Mouse (Mus musculus): Measurements from ENCODE around the gene Zc3h13. TPM values are rescaled to one million over a fixed set of nuclear protein-coding genes. Genes with fewer than 3 reads are reported as not detected.
A peak's percentile ranks its signal among the peaks of the same experiment; 100 is the strongest.

Gene Zc3h13
- 23.9 and 31.3 TPM in 2 replicates for polyA plus RNA-seq (2015; fragmentation: Nextera tagmentation; extraction: Ambion mirVana)

DNA sequence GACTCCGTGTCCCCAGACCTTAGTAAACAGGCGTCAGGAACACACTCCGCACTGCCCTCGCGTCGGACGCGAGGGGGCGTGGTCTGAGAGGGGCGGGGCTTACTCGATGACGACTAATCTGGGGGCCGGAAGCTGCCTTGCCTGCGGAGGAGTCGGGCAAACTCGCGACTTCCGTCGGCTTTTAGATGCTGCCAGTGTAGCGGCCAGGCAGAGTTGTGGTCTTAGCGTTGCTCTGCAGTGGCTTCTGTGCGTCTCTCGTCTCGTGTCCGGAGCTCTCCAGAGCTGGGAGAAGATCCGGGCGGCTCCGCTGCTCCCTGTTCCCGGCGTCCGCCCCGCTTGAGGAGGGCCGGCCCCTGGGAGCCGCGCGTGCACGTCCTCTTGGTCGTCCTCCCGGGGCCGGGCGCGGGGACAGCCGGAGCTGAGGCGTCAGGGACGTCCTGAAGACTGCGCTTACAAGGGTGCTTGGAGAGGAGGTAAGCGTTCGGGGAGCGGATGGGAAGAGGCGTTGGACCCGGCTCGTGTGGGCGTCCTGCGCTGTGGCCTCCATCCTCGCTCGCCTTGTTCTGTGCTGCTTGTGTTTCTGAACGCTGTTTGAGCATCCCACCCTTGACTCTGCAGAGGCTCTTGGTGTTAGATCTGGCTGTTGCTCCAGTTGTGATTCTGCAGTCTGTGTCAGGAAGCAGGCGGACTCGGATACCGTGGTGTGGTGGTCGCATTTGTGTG, at the start of gene Zc3h13:
Gene Zc3h13, plus strand, starts transcription at position 181 of the 723 bp plus-strand sequence.
- peak; percentile 95 for DNase-seq (ENCODE audit: low spot score)

DNA sequence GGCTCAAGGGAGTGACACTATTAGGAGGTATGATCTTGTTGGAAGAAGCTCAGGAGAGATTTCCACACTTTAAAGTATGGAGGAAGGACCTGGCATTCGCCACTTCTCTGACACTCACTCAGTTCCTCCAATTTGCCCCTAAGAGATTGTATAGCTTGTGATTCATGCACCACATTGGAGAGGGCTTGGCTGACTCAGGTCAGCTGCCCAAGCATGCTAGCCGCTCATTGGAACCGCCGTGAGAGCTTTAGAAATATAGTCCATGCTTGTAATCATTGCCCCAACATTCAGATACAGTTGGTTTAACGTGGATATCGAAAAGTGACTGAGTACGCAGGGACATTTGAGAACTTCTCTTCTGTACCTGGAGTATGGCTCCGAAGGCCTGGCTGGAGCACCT, 48.6 kb upstream of the Zc3h13 start:
- no peak for DNase-seq (ENCODE audit: low spot score)

DNA sequence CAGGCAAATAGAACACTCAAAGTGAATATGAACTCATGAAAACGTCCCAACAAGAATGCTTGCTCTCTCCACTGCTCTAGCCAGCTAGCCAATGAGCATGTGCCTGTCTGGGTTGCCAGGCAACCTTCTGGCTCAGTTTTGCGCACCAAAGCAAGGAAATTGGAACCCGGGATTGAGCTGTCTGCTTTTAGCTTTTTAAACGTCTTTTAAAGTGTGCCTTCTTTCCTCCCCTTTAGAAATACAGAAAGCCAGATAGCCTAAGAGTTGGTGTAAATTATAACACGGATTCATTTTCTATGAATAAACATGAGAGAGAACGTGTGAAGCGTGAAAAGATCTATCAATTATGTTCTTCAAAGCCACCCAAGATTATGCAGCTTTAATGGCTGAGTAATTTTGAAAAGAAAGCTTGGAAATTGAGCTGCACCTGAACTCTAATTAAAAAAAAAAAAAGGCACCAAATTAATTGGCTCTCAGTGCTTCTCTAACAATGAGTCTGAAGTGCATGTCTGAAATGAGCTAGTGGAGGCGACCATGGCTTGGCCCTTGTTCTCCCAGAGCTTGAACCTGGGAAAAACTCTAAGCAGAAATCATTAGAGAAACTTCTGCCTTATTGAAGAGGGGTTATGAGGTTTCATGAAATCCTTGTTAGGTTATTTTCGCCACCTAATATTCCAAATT, 48.1 kb upstream of the Zc3h13 start:
- DNase-seq (ENCODE audit: low spot score): no peak

DNA sequence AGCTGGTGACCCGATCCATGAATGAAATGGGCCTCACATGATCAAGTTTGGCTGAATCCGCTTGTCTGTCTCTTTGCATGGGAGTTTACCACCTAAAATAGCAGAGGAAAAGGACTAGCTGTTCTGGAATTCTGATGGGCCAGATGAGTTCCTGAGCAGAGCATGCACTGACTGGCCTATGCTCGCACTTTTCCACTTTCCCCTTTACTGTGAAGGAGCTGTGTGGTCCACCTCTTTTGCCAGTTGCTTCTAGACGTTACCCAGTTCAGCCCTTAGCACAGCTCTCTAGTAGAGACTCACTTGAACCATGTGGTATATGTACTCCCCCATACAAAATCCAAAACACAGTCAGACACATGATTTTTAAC, 47.6 kb upstream of the Zc3h13 start:
- DNase-seq (ENCODE audit: low spot score): no peak

DNA sequence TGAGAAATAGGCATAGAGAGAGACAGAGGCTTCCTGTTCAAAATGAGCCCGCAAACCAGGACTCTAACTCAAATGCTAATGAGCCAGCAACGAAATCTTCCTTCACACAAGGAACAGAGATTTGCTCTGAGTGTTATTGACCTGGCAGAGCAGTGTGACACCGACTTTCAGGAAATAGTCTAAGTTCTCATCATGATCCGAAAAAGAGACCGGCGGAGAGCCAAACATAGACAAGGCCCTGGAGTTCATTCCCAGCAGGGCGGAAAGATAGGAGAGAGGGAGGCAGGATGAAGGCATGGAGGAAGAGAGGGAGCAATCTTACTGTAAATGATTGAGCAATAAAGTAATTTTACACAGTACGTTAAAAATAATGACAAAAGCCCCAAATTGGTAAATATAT, 47.1 kb upstream of the Zc3h13 start:
- DNase-seq (ENCODE audit: low spot score): no peak

DNA sequence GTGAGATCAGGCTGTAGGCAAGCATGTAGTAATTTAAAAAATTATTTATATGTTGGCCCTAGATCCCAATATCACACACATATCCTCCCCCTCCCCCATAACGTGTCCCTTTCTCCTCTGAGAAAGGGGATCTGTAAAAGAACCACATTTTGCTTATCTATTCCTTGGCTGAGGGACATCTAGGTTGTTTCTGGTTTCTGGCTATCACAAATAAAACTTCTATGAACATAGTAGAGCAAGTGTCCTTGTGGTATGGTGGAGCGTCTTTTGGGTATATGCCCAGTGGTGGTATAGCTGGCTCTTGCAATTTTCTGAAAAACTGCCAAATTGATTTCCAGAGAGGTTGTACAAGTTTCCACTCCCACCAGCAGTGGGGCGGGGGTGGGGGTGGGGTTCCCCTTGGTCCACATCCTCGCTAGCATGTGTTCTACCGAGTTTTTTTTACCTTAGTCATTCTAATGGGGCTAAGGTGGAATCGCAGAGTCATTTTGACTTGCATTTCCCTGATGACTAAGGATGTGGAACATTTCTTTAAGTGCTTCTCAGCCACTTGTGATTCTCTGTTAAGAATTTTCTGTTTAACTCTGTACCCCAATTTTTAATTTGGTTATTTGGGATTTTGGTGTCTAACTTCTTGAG, 46.0 kb upstream of the Zc3h13 start:
- DNase-seq (ENCODE audit: low spot score): no peak

DNA sequence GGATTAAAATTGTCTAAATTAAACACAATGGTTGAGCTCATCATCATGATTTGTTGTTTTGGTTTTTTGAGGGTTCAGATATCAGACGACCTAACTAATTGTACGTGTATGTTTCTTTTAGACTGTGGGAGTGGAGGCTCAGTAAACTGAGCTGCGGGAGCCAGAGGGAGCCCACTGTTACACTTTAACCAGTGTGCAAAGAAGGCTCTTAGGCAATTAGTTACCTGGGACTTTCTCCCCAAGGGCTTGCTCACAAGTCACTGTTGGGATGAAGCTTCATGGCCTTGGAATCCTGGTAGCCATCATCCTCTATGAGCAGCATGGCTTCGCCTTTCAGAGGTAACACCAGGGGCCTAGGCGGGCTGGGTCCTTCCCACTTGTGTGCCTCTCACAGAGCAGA, 42.1 kb upstream of the Zc3h13 start, which contains the start of gene Cpb2:
Gene Cpb2, plus strand, starts transcription at position 201 of the 400 bp plus-strand sequence.
- no peak for DNase-seq (ENCODE audit: low spot score)

DNA sequence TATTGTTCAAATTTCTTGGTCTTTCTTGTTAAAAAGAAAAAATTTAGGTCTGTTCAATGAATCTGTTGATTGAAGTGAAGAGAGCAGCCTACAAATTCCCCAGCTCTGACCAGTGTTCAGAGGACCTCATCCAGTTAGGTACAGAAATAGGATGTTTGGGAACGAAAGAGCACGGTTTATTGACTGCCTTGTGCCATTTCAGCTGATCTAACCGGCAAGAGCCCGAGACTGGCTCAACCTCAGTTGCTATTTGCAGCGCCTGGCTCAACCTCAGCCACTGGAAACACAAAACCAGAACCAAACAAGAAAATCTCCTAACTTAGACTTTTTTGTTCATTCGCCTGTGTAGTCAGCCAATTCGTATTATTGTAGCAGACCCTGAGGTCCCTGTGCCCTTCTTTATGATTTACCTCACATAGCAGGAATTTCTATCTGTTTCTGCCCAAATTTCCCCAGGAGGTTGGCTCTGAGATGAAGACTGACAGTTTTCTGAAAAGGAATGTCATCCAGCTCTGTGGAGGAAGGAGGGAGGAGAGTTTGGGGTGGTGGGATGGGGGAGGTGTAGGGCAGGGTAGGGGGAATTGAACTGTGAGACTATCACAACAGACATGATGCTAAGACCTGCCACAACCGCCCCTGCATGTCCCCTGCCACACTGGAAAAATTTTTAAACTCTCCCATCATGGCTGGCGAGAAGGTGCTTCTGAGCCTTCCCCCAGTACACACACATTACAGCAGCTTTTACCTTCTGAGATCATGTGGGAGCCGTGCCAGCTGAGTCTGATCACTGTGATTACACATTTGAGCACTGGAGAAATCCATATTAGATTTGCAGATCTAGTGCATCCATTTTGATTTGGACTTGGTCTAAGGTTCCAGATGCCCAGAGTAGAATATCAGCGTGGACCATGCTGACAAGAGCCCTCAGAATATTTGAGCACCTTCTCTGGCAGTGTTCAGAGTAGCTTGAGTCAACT, 37.9 kb upstream of the Zc3h13 start:
- DNase-seq (ENCODE audit: low spot score): no peak

DNA sequence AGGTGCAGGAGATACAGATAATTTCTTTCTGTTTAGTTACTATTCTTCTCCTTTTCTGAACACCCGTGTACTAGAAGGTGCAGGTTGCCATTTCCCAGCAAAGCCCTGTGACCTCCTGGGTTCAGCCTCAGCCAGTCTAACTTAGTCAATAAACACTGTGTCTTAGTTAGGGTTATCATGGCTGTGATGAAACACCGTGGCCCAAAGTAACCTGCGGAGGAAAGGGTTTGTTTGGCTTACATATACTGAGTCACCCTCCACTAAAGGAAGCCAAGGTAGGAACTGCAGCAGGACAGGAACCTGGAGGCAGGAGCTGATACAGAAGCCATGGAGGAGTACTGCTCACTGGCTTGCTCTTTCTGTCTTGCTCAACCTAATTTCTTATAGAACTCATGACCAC, 33.7 kb upstream of the Zc3h13 start:
- no peak for DNase-seq (ENCODE audit: low spot score)

DNA sequence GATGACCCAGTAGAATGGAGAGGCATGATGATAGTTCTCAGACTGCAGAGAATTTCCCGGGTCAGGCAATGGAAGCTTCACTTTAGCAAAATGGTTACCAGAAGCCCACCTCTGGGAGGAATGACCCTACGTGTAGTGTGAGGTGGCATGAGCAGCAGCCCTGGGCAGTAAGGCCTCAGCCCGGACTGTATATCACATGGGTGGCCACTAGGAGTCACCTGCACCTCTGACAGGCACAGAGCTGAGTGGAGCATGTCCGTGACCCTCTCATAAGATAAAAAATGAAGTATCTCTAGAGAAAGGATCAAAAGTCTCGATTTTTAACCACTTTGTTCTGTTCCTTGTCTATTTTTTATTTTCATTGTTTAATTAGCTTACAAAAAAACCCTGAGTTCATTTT, 27.7 kb upstream of the Zc3h13 start:
- DNase-seq (ENCODE audit: low spot score): peak; percentile 4

DNA sequence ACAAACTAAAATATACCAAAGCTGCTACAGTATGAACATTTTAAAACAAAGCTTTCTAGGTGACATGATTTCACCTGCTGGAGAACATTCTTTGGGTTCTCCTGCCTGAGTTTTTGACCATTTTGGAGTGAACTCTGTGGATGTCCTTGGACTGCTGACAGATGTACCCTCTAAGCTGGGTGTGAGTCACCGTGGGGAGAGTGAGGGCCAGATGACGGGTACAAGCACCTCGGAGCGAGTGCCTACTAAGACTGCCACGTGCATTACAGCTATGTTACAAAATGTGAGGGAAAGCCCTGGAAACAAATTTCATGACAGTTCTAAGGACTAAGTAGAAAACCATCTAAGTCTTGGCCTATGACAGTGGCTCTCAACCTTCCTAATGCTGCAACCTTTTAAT, 14.6 kb upstream of the Zc3h13 start:
- no peak for DNase-seq (ENCODE audit: low spot score)

DNA sequence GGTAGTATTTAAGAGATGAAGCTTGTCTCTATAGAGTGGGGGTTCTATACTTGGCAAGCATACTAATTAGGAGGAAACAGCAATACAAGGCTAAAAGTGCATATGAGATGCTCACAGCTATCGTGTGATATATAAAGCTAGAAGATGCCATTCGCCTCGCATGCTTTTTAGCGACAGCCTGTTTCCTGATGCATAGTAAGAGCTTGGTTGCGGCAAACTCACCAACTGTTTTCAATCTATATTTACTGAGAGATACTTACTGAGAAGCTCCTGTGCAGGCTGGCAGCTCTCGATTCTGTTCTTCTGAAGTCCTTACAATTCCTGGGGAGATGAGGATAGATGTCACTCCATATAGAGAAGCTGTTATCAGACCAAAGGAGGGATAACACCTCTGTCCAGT, 4.5 kb upstream of the Zc3h13 start:
- DNase-seq (ENCODE audit: low spot score): no peak

DNA sequence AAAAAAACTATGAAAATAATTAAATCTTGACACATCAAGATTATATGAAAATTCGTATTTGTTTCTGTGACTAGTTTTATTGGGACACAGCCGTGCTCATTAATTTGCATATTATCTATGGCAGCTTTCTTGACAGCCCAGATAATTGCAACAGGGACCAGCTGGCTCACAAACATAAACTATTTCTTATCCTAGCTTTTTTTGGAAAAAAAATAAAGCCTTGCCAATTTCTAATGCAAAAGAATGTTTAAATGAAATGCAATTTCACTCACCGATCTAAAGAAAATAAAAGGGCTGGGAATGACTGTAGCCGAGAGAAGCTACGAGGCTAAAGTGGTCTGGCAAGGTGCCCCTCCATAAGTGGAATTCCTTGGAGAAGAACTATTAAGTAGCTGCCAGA, 3.8 kb upstream of the Zc3h13 start:
- DNase-seq (ENCODE audit: low spot score): no peak

DNA sequence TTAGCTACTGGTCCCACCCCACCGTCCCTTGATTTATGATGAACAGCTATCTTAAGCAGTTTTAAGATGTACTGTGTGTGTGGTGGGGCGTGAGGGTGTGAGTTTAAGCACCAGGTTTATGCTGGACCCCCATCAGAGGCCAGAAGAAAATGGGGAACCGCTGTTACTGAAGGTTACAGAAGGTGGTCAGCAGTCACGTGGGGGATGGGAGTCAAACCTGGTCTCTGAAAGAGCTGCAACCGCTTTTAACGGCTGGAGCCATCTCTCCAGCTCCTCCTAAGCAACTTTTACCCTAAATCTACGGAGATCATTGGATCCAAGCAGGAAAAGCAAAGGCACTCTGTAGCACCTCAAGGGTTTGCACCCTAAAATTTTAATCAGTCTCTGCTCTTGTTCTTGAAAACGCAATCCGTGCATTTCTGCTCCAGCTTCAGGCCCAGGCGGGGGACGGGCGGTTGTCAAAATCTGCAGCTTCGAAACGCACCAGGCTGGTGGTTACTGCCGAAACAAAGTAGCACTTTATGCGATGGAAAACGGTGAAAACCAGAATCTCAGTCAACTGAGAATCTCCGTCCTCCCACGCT, 472 bp upstream of the Zc3h13 start:
- no peak for DNase-seq (ENCODE audit: low spot score)

DNA sequence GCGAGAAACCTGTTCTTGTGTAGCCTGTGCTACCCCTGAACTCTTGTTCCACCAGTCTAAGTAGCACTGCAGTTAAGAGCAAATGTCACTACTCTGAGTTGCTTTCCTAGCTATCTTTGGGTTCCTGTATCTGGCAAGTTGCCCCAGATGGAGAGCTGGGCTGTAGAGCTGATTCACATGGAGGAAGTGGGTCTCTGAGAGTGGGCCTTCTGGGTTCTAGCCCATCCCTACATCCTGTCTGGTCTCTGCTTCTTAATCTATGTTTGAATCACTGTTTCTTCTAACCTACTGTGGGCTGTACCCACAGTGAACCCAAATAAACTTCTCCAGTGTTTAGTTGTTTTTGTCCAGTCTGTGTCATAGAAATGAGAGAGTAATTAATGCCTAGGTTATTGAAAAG, 16.9 kb downstream of the Zc3h13 start:
- DNase-seq (ENCODE audit: low spot score): no peak

DNA sequence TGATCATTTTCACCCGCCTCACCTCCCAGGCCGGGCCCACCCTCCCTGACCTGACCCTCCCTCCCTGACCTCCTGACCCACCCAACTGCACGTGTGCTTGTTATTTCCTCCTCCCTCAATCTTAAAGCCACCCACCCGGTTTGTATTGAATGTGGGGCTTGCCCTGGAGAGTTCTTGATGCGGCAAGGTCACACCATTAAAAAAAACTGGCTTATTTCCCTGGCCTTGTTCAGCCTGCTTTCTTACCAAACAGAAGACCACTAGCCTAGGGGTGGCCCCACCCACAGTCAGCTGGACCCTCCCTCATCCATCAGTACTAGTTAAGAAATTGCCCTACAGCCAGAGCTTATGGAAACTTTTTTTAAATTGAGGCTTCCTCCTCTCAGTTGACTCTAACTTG, 19.6 kb downstream of the Zc3h13 start:
- DNase-seq (ENCODE audit: low spot score): no peak

DNA sequence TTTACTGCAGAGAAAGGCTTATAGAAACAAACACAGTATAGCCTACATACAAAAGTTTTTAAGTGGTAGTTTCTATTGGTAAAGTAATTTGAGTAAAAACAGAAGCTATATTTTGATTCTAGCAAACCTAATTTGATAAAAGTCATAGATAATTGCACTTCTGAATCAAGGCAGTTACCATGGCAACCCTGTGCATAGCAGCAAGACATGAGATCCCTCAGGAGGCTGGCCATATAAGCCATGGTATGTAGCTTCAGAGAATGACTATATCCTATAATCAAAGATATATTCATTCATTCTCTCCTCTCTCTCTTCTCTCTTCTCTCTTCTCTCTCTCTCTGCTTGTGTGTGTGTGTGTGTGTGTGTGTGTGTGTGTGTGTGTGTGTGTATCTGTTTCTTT, 23.7 kb downstream of the Zc3h13 start:
- no peak for DNase-seq (ENCODE audit: low spot score)

DNA sequence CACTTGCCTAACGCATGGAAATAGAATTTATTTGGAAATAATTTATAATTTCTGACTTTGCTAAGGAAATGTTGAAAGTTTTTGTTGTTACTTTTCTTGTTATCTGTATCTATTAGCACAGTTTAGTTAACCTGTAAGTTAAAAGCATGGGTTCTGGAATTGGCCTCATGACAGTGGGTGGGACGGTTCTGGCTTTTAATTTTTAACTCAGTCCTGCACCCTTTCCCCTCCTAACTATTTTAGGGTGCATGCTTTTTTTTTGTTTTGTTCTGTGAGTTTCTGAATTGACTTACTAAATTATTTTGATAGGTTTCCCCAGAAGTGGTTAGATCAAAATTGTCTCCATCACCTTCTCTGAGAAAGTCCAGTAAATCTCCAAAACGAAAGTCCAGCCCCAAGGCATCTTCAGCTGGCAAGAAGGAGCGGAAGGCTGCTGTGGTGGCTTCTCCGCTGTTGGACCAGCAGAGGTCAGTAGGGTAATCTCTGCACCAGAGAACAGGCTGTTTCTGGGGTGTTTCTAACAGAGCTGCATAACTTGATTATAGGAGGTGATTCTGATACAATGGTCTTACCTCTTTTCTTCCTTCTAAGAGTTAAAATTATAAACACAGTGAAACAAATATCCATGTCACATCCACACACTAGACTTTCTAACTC, 25.3 kb downstream of the Zc3h13 start:
- DNase-seq (ENCODE audit: low spot score): no peak

DNA sequence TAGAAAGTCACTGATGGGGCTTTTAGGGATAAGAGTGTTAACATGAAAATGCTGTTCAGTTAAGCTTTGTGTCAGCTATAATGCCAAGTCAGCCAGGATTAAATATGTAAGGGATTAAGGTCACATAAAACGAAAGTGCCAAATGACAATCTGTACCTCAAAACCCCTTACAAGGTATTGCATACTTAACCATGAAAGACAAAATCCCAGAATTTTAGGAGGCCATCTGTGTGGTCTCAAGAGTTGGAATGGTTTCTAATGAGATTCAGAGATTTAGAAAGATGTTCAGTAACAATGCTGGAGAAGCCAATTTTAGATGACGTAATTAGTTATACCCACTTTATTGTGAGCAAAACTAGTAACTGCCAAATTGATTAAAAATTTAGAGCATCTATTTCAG, 30.3 kb downstream of the Zc3h13 start:
- DNase-seq (ENCODE audit: low spot score): no peak

DNA sequence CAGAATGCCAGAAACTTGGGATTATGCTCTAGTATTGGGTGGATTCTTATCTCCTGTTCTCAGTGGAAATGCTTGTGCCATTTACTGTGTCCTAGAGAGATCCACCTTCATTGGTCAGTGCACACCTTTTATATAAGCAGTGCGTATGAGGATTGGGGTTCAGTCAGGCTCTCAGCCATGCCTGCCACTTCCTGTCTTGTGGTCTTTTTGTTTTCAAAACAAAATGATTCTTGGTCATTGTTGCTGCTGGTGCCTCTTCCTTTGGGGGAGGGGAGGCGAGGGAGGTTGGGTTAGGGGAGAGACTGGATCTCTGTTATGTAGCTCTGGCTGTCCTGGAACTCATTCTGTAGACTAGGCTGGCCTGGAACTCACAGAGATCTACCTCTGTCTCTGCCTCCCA, 34.6 kb downstream of the Zc3h13 start:
- peak; percentile 24 for DNase-seq (ENCODE audit: low spot score)

DNA sequence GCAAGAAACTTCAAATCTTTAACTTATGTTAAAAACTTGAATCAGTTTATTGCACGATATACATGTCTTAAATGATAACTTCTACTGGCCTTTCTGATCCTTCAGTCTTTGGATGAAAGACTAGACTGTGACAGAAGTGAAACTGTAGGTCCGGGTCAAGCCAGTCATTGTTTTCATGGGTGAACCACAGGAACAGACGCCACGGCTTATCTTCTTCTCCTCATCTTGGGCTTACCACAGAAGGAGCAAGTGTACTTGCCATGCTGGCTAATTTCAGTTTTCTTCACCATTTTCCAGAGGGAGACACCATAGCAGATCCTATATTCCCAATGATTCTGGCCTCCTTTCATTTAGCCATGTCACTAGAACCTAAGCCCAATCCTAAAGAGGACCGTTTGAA, 36.1 kb downstream of the Zc3h13 start:
- DNase-seq (ENCODE audit: low spot score): no peak
